Mouse (Mus musculus) liver, embryonic 14.5 days (tissue): ENCODE data around the gene Pald1. TPM values are rescaled to one million over a fixed set of nuclear protein-coding genes. Genes with fewer than 3 reads are reported as not detected.
A peak's percentile ranks its signal among the peaks of the same experiment; 100 is the strongest.

Experiments
- ATAC-seq: fragments of 200-750 bp; cut with Nextera tagmentation; 2 replicates; pipeline ENCODE4 v1.8.0; 2017; ENCODE audit warnings: moderate number of reproducible peaks, mild to moderate bottlenecking, moderate library complexity; ENCODE audit not compliant: insufficient read depth
- DNase-seq, 3 experiments: peaks; one replicate each; pipeline ENCODE4 v3.0.0-alpha.2; 2012 to 2013; ENCODE audit warnings: low read depth in 3 of 3, low spot score in 3 of 3
- H3K27ac ChIP-seq: fragments of 300-500 bp; sonication (generic); 2 replicates; pipeline ENCODE4 v1.5.1; 2014; ENCODE audit warnings: moderate library complexity, mild to moderate bottlenecking, control low read depth, inconsistent platforms
- H3K27me3 ChIP-seq: fragments of 300-500 bp; sonication (generic); 2 replicates; pipeline ENCODE4 v1.6.1; 2014; ENCODE audit warnings: mild to moderate bottlenecking, low read length, moderate library complexity; ENCODE audit not compliant: control insufficient read depth, insufficient read depth
- H3K36me3 ChIP-seq: fragments of 300-500 bp; sonication (generic); replicated peaks from 2 replicates; pipeline ENCODE4 v1.6.1; 2014; ENCODE audit warnings: low read depth; ENCODE audit not compliant: control insufficient read depth, insufficient read depth
- H3K4me1 ChIP-seq, 2 experiments: fragments of 200-500 bp in 1 of 2; fragments of 300-500 bp in 1 of 2; sonication (generic) in 1 of 2; replicated peaks; 2 replicates each; pipeline ENCODE4 v1.6.1; 2012 to 2014; ENCODE audit warnings: antibody characterized with exemption in 1 of 2, inconsistent platforms in 1 of 2, low read length in 1 of 2; ENCODE audit not compliant: control insufficient read depth in 2 of 2, insufficient read depth in 2 of 2
- H3K4me2 ChIP-seq: fragments of 300-500 bp; sonication (generic); 2 replicates; pipeline ENCODE4 v1.6.1; 2014; ENCODE audit warnings: low read depth, mild to moderate bottlenecking, control low read depth, moderate library complexity
- H3K4me3 ChIP-seq, 2 experiments: fragments of 200-500 bp in 1 of 2; fragments of 300-500 bp in 1 of 2; sonication (generic) in 1 of 2; 2 replicates each; pipeline ENCODE4 v1.5.1; 2012 to 2014; ENCODE audit warnings: low read depth in 2 of 2, low read length in 2 of 2, mild to moderate bottlenecking in 2 of 2, control low read depth in 1 of 2, inconsistent platforms in 1 of 2, moderate library complexity in 1 of 2; ENCODE audit not compliant: insufficient read depth in 1 of 2
- H3K9ac ChIP-seq: fragments of 300-500 bp; sonication (generic); replicated peaks from 2 replicates; pipeline ENCODE4 v1.6.1; 2014; ENCODE audit warnings: mild to moderate bottlenecking, control low read depth, moderate library complexity
- H3K9me3 ChIP-seq: fragments of 300-500 bp; sonication (generic); 2 replicates; pipeline ENCODE4 v1.6.1; 2016; ENCODE audit warnings: low read length, mixed read lengths; ENCODE audit not compliant: control insufficient read depth
- CTCF ChIP-seq: IDR thresholded peaks from 2 replicates; pipeline ENCODE4 v1.5.1; 2016; ENCODE audit warnings: antibody characterized with exemption, low read depth, control low read depth
- EP300 ChIP-seq: IDR thresholded peaks from 2 replicates; pipeline ENCODE4 v1.6.1; 2016; ENCODE audit warnings: antibody characterized with exemption, low read depth
- WGBS: fragments of 180-500 bp; shearing (Covaris S2); extraction: QIAGEN DNeasy Blood & Tissue Kit; methylation state at CpG from one replicate; pipeline ENCODE4 v1.1.7; 2014; ENCODE audit not compliant: insufficient replicate concordance; 5-methylcytosine and 5-hydroxymethylcytosine counted together
- polyA plus RNA-seq, 2 experiments: library from polyadenylated mRNA; depleted of rRNA in 1 of 2; stranded (reverse) in 1 of 2; unstranded in 1 of 2; fragments of >200 nt; fragmentation: Nextera tagmentation in 1 of 2; extraction: Ambion mirVana in 1 of 2; gene quantifications; 2 replicates each; pipeline versions ENCODE4 v1.2.1 to v1.2.3; 2012 to 2014

Gene Pald1
- polyA plus RNA-seq, 2 experiments = 4.0 to 4.4 TPM

DNA sequence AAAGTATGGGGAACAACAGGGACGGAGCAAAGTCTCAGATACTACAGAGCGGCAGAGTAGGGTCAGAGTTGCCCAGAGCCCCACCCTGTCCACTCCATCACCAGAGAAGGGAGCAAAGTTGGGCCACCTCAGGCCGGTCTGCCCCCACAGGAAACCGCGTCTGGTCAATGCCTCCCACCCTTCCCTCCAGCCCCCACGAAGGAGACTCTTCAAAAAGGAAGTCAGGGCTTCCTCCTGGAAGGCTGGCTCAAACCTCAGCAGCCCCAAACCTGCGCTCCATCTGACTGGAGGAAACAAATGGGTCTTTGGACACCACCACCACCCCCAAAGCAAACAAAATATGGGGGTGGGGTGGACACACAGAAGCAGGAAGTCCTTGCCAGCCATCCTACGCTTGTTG lies 1.5 kb downstream of the Pald1 start:
- no peak for TF ChIP-seq CTCF
- H3K4me1 ChIP-seq = peaks cover 0 to 10% of the 10 kb centered on the region in 2 experiments; a peak in 2 of 4 replicates
- DNase-seq (no peak), ATAC-seq (no peak)
- H3K4me2 ChIP-seq = peak overlapping the region; percentile 64
- H3K27me3 ChIP-seq = peaks cover 35% of the 10 kb centered on the region
- no peak overlapping the region for H3K9ac ChIP-seq
- H3K36me3 ChIP-seq = no peaks in the 10 kb centered on the region
- WGBS = 4% methylated on average over 8 of the region's 8 CpGs
- no peak overlapping the region for H3K27ac ChIP-seq
- H3K9me3 ChIP-seq = no peaks in the 10 kb centered on the region
- peak overlapping the region; percentile 3 to 57; a peak in 3 of 4 replicates for H3K4me3 ChIP-seq

GRCm38 (mm10) chr10:61380186-61380585 lies 3.1 kb downstream of the Pald1 start:
- H3K4me2 ChIP-seq = no peak overlapping the region
- H3K27ac ChIP-seq = no peak overlapping the region
- TF ChIP-seq CTCF = no peak
- ATAC-seq (no peak), DNase-seq (no peak)
- H3K9ac ChIP-seq = no peak overlapping the region
- H3K9me3 ChIP-seq = no peaks in the 10 kb centered on the region
- 7% methylated on average over 9 of the region's 9 CpGs for WGBS
- H3K4me1 ChIP-seq = peaks cover 0 to 13% of the 10 kb centered on the region in 2 experiments; a peak in 2 of 4 replicates
- no peak overlapping the region for H3K4me3 ChIP-seq
- peaks cover 35% of the 10 kb centered on the region for H3K27me3 ChIP-seq
- H3K36me3 ChIP-seq = no peaks in the 10 kb centered on the region

- no peaks in the 10 kb centered on the region for H3K36me3 ChIP-seq
- H3K4me2 ChIP-seq = no peak overlapping the region
- peaks cover 0 to 20% of the 10 kb centered on the region in 2 experiments; a peak in 2 of 4 replicates for H3K4me1 ChIP-seq
- TF ChIP-seq EP300 = no peak
- no peak for TF ChIP-seq CTCF
- H3K27me3 ChIP-seq = peaks cover 35% of the 10 kb centered on the region
- WGBS = 79% methylated on average over 13 of the region's 13 CpGs
- no peak overlapping the region for H3K4me3 ChIP-seq
- no peak overlapping the region for H3K9ac ChIP-seq
- no peaks in the 10 kb centered on the region for H3K9me3 ChIP-seq
- DNase-seq (no peak), ATAC-seq (no peak)
- H3K27ac ChIP-seq = no peak overlapping the region
Observed at GRCm38 (mm10) chr10:61379340-61380040, 3.8 kb downstream of the Pald1 start.

GRCm38 (mm10) chr10:61378698-61379097 lies 4.6 kb downstream of the Pald1 start:
- peaks cover 0 to 24% of the 10 kb centered on the region in 2 experiments; a peak in 2 of 4 replicates for H3K4me1 ChIP-seq
- H3K36me3 ChIP-seq = no peaks in the 10 kb centered on the region
- no peak overlapping the region for H3K4me3 ChIP-seq
- peaks cover 32% of the 10 kb centered on the region for H3K27me3 ChIP-seq
- no peak overlapping the region for H3K27ac ChIP-seq
- H3K4me2 ChIP-seq = no peak overlapping the region
- TF ChIP-seq EP300 (no peak), CTCF (no peak)
- no peak for DNase-seq
- H3K9ac ChIP-seq = no peak overlapping the region
- H3K9me3 ChIP-seq = no peaks in the 10 kb centered on the region
- ATAC-seq = no peak
- WGBS = 70% methylated on average over 5 of the region's 5 CpGs

DNA sequence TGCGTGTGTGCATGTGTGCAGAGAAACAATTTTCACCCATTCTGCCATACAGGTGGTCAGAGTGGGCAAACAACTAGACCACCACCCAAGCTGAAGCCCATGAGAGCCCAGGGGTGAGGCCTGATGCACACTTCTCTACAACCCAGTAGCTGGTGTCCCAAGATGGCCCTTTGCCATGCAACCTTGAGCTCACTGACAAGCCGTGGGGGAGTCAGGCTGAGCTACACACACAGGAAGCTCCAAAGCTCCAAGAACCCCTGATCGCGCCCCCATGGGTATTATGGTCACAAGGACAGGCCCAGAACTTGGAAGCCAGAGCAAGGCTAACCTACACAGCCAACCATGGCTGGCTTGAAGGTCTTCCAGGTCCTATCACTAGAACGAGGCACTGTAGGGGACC lies 5.3 kb downstream of the Pald1 start:
- Histone ChIP-seq H3K27ac (no peak overlapping the region), H3K9ac (no peak overlapping the region), H3K4me2 (no peak overlapping the region), H3K4me3 (no peak overlapping the region), H3K9me3 (no peaks in the 10 kb centered on the region), H3K4me1 (peaks cover 0 to 26% of the 10 kb centered on the region in 2 experiments; a peak in 2 of 4 replicates), H3K27me3 (peaks cover 25% of the 10 kb centered on the region), H3K36me3 (no peaks in the 10 kb centered on the region)
- no peak for TF ChIP-seq CTCF
- TF ChIP-seq EP300 = no peak
- no peak for DNase-seq
- WGBS = 70% methylated on average over 5 of the region's 5 CpGs
- ATAC-seq = no peak
